Mouse (Mus musculus): ENCODE results near the gene Slc25a25. TPM values are rescaled to one million over a fixed set of nuclear protein-coding genes. Genes with fewer than 3 reads are reported as not detected.

Slc25a25 gene
- polyA plus RNA-seq (2012; rRNA removed), result 15.8 and 20.5 TPM in 2 replicates

DNA sequence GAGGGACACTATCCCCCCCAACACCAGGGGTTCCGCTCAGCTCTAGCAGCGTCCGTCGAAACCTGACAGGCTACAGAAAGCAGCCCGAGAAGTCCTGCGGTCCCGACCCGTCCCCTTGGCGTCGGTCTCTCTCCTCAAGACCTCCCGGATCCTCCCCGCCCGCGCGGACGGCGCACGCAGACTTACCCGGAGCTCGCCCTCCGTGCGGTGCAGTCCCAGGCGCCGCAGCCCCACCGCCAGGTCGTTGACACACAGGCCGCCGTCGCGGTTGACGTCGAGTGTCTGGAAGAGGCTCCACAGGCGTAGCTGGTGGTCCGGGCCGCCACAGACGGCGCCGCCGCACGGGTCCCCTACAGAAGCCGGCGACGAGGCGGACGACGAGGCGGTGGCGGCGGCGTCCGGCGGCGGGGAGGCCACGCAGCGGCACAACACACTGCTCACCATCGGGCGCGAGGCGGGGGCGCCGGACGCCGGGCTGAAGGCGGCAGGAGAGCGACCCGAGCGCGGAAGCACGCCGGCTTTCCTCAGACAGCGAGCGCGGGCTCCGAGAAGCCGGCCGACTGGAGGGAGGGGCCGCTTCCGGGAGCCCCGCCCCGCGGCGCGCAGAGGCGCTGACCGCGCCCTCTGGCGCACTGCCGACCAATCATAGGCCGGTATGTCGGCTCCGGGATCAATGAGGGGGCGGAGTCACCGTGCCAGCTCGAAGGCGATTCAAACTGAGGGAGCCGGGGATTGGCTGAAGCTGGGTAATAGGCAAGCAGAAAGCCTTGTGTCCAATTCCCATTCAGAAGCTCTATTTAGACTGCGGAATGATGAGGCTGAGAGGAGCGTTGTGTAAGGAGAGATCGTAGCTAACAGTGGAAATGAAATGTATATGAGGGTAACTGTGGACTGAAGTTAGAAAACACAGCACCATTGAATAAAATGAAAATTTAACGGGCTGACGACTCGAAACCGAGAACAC, at the start of gene Slc25a25:
Slc25a25 (minus strand) TSS at position 565 of the 964 bp plus-strand sequence.

DNA sequence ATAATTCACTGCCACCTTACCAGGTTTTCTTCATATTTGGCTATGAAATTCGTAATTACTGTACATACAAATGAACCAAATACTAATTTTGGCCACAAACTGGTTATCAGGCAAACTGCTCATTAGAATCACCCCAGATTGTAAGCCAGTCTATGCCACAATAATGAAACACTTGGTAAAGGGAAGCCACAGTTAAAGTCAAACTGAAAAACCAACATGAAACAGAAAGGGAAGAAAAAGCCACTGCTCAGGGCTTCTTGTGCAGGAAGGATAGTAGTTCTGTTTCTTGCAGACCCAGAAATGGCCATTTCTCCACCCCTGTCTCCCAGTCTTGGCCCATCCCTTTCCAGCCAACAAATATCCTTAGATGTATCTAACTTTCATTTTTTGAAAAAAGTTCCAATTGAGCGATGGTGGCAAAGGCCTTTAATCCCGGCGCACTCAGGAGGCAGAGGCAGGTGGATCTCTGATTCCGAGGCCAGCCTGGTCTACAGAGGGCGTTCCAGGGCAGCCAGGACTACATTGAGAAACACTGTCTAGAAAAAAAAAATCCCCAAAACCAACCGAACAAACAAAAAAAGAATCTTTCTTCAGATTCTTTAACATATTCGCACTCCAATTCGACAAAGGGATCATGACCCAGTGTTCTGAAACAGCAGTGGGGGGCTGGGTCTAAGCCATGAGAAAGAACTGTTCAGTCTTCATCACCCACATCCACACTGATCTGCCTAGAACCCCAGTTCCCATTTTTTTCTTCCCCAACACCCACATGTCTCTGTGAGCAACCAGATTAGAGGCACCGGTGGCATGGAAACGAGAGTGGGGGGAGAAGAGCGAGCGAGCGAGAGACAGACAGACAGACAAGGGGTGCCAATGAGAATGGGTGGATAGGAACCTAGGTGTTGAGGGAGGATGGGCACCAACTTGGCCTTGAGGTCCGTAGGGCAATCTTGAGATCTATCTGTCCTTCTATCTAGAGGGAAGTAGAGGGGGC, 1.2 kb downstream of the Slc25a25 start, which contains the start of gene Naif1:
Naif1 (plus strand) TSS at position 697 of the 994 bp plus-strand sequence.

GRCm38 (mm10) chr2:32395484-32395945, 55.7 kb downstream of the Slc25a25 start, which contains the start of gene Ptges2:
Gene Ptges2, plus strand, starts transcription at chr2:32395896.

GRCm38 (mm10) chr2:32387706-32388490, 63.3 kb downstream of the Slc25a25 start, which contains the start of gene Lcn2:
Gene Lcn2, minus strand, starts transcription at chr2:32388252.

GRCm38 (mm10) chr2:32381775-32382223, 69.4 kb downstream of the Slc25a25 start, which contains the start of gene 1110008P14Rik:
Gene 1110008P14Rik, minus strand, starts transcription at chr2:32381938.

Other genes starting within 250 kb of the Slc25a25 start
- 6.8 and 7.8 TPM in 2 replicates for gene Pomt1, start 214.9 kb downstream of the Slc25a25 start, polyA plus RNA-seq (2012; rRNA removed)
- 27.8 and 31.9 TPM in 2 replicates for gene Uck1, start 191.3 kb downstream of the Slc25a25 start, polyA plus RNA-seq (2012; rRNA removed)
- 13.3 and 15.8 TPM in 2 replicates for gene Golga2, start 164.1 kb downstream of the Slc25a25 start, polyA plus RNA-seq (2012; rRNA removed)
- gene Swi5, start 163.4 kb downstream of the Slc25a25 start, polyA plus RNA-seq (2012; rRNA removed), result 145 and 146 TPM in 2 replicates
- 31.1 and 42.1 TPM in 2 replicates for gene Ciz1, start 99.1 kb downstream of the Slc25a25 start, polyA plus RNA-seq (2012; rRNA removed)
- 1.2 and 1.3 TPM in 2 replicates for gene Dnm1, start 98.1 kb downstream of the Slc25a25 start, polyA plus RNA-seq (2012; rRNA removed)
- 24.7 and 29.9 TPM in 2 replicates for gene 1110008P14Rik, start 69.5 kb downstream of the Slc25a25 start, polyA plus RNA-seq (2012; rRNA removed)
- 493 and 623 TPM in 2 replicates for gene Lcn2, start 63.2 kb downstream of the Slc25a25 start, polyA plus RNA-seq (2012; rRNA removed)
- gene Ptges2, start 55.5 kb downstream of the Slc25a25 start, polyA plus RNA-seq (2012; rRNA removed), result 12.9 and 16.2 TPM in 2 replicates
- gene Naif1, start 988 bp downstream of the Slc25a25 start, polyA plus RNA-seq (2012; rRNA removed), result 1.2 TPM in 2 replicates
- gene Fam102a, start 83.9 kb upstream of the Slc25a25 start, polyA plus RNA-seq (2012; rRNA removed), result 3.1 and 3.4 TPM in 2 replicates
- gene Dpm2, start 119.4 kb upstream of the Slc25a25 start, polyA plus RNA-seq (2012; rRNA removed), result 45.1 and 48.7 TPM in 2 replicates
- gene Pip5kl1, start 123.4 kb upstream of the Slc25a25 start, polyA plus RNA-seq (2012; rRNA removed), result 0.04 and 0.07 TPM in 2 replicates
- not detected in 2 replicates for gene 9430097D07Rik, start 124.2 kb upstream of the Slc25a25 start, polyA plus RNA-seq (2012; rRNA removed)
- gene St6galnac4, start 135.7 kb upstream of the Slc25a25 start, polyA plus RNA-seq (2012; rRNA removed), result 4.1 TPM in 2 replicates
- gene St6galnac6, start 148.3 kb upstream of the Slc25a25 start, polyA plus RNA-seq (2012; rRNA removed), result 24.2 and 25.0 TPM in 2 replicates
- 0.37 and 0.62 TPM in 2 replicates for gene Ak1, start 170.3 kb upstream of the Slc25a25 start, polyA plus RNA-seq (2012; rRNA removed)
- gene Eng, start 195.2 kb upstream of the Slc25a25 start, polyA plus RNA-seq (2012; rRNA removed), result 24.4 and 26.0 TPM in 2 replicates

All from liver, embryonic 18 days (tissue).